Mouse (Mus musculus): ENCODE data around the gene Herc1. TPM values are rescaled to one million over a fixed set of nuclear protein-coding genes. Genes with fewer than 3 reads are reported as not detected.

Herc1 gene
- polyA plus RNA-seq, 1 experiment from 2014 or later: 49.4 TPM

GRCm38 (mm10) chr9:66448253-66448652 is 98.0 kb downstream of the Herc1 start:
- Histone ChIP-seq H3K4me1 (no peaks in the 10 kb centered on the region), H3K27ac (replicated peaks) (no peak overlapping the region), H3K9ac (replicated peaks) (no peak overlapping the region), H3K36me3 (peaks cover 51% of the 10 kb centered on the region), H3K4me3 (no peak overlapping the region), H3K27me3 (no peaks in the 10 kb centered on the region), H3K9me3 (no peaks in the 10 kb centered on the region), H3K4me2 (replicated peaks) (no peak overlapping the region)
- WGBS: 92% methylated on average over 5 of the region's 5 CpGs
- no peak for ATAC-seq (ENCODE audit: low FRiP score, low read depth)

- Histone ChIP-seq H3K9ac (replicated peaks) (no peak overlapping the region), H3K27ac (replicated peaks) (no peak overlapping the region), H3K4me2 (replicated peaks) (no peak overlapping the region), H3K27me3 (no peaks in the 10 kb centered on the region), H3K9me3 (no peaks in the 10 kb centered on the region), H3K36me3 (peaks cover 58% of the 10 kb centered on the region), H3K4me3 (no peak overlapping the region), H3K4me1 (no peaks in the 10 kb centered on the region)
- no peak for ATAC-seq (ENCODE audit: low FRiP score, low read depth)
- WGBS: 60% methylated on average over 4 of the region's 4 CpGs
These were observed 114.8 kb downstream of the Herc1 start for GRCm38 (mm10) chr9:66465087-66465486.

GRCm38 (mm10) chr9:66477785-66478184 is 127.5 kb downstream of the Herc1 start:
- H3K4me2 ChIP-seq (replicated peaks): no peak overlapping the region
- H3K9me3 ChIP-seq: no peaks in the 10 kb centered on the region
- no peak overlapping the region for H3K9ac ChIP-seq (replicated peaks)
- no peak for ATAC-seq (ENCODE audit: low FRiP score, low read depth)
- H3K36me3 ChIP-seq: peaks cover 56% of the 10 kb centered on the region
- no peaks in the 10 kb centered on the region for H3K4me1 ChIP-seq
- 90% methylated on average over 2 of the region's 2 CpGs for WGBS
- H3K27ac ChIP-seq (replicated peaks): no peak overlapping the region
- no peaks in the 10 kb centered on the region for H3K27me3 ChIP-seq
- no peak overlapping the region for H3K4me3 ChIP-seq

- Histone ChIP-seq H3K4me3 (no peak overlapping the region), H3K9ac (replicated peaks) (no peak overlapping the region), H3K27ac (replicated peaks) (no peak overlapping the region), H3K27me3 (no peaks in the 10 kb centered on the region), H3K4me2 (replicated peaks) (no peak overlapping the region), H3K36me3 (peaks cover 71% of the 10 kb centered on the region), H3K4me1 (no peaks in the 10 kb centered on the region), H3K9me3 (no peaks in the 10 kb centered on the region)
- 90% methylated on average over 3 of the region's 3 CpGs for WGBS
- ATAC-seq (ENCODE audit: low FRiP score, low read depth): no peak
These were observed 133.2 kb downstream of the Herc1 start for GRCm38 (mm10) chr9:66483429-66483828.

GRCm38 (mm10) chr9:66488786-66489185 is 138.5 kb downstream of the Herc1 start:
- Histone ChIP-seq H3K9me3 (no peaks in the 10 kb centered on the region), H3K27ac (replicated peaks) (no peak overlapping the region), H3K4me2 (replicated peaks) (no peak overlapping the region), H3K36me3 (peaks cover 86% of the 10 kb centered on the region), H3K27me3 (no peaks in the 10 kb centered on the region), H3K9ac (replicated peaks) (no peak overlapping the region), H3K4me3 (no peak overlapping the region), H3K4me1 (no peaks in the 10 kb centered on the region)
- no peak for ATAC-seq (ENCODE audit: low FRiP score, low read depth)

- H3K4me1 ChIP-seq: no peaks in the 10 kb centered on the region
- ATAC-seq (ENCODE audit: low FRiP score, low read depth): no peak
- H3K4me3 ChIP-seq: no peak overlapping the region
- H3K9ac ChIP-seq (replicated peaks): no peak overlapping the region
- no peak overlapping the region for H3K27ac ChIP-seq (replicated peaks)
- 86% methylated on average over 1 of the region's 1 CpGs for WGBS
- peaks cover 83% of the 10 kb centered on the region for H3K36me3 ChIP-seq
- H3K27me3 ChIP-seq: no peaks in the 10 kb centered on the region
- no peak overlapping the region for H3K4me2 ChIP-seq (replicated peaks)
- H3K9me3 ChIP-seq: no peaks in the 10 kb centered on the region
These were observed 142.1 kb downstream of the Herc1 start for GRCm38 (mm10) chr9:66492361-66492760.

GRCm38 (mm10) chr9:66493992-66494391 is 143.7 kb downstream of the Herc1 start:
- Histone ChIP-seq H3K27ac (replicated peaks) (no peak overlapping the region), H3K36me3 (peaks cover 85% of the 10 kb centered on the region), H3K9ac (replicated peaks) (no peak overlapping the region), H3K4me2 (replicated peaks) (no peak overlapping the region), H3K4me3 (no peak overlapping the region), H3K27me3 (no peaks in the 10 kb centered on the region), H3K4me1 (no peaks in the 10 kb centered on the region), H3K9me3 (no peaks in the 10 kb centered on the region)
- ATAC-seq (ENCODE audit: low FRiP score, low read depth): no peak

GRCm38 (mm10) chr9:66501248-66501647 is 151.0 kb downstream of the Herc1 start:
- H3K4me1 ChIP-seq: peaks cover 28% of the 10 kb centered on the region
- no peak overlapping the region for H3K9ac ChIP-seq (replicated peaks)
- H3K4me3 ChIP-seq: no peak overlapping the region
- 85% methylated on average over 2 of the region's 2 CpGs for WGBS
- no peak overlapping the region for H3K27ac ChIP-seq (replicated peaks)
- H3K27me3 ChIP-seq: no peaks in the 10 kb centered on the region
- no peaks in the 10 kb centered on the region for H3K9me3 ChIP-seq
- no peak for ATAC-seq (ENCODE audit: low FRiP score, low read depth)
- H3K4me2 ChIP-seq (replicated peaks): no peak overlapping the region
- H3K36me3 ChIP-seq: peaks cover 73% of the 10 kb centered on the region

- 83% methylated on average over 4 of the region's 4 CpGs for WGBS
- Histone ChIP-seq H3K27ac (replicated peaks) (no peak overlapping the region), H3K36me3 (peaks cover 79% of the 10 kb centered on the region)
These were observed 153.7 kb downstream of the Herc1 start for GRCm38 (mm10) chr9:66503879-66504411.

GRCm38 (mm10) chr9:66504518-66504917 is 154.3 kb downstream of the Herc1 start:
- H3K4me1 ChIP-seq: peaks cover 36% of the 10 kb centered on the region
- H3K4me3 ChIP-seq: no peak overlapping the region
- no peak overlapping the region for H3K9ac ChIP-seq (replicated peaks)
- H3K36me3 ChIP-seq: peaks cover 82% of the 10 kb centered on the region
- H3K9me3 ChIP-seq: no peaks in the 10 kb centered on the region
- no peak overlapping the region for H3K4me2 ChIP-seq (replicated peaks)
- WGBS: 88% methylated on average over 13 of the region's 13 CpGs
- ATAC-seq (ENCODE audit: low FRiP score, low read depth): no peak
- H3K27ac ChIP-seq (replicated peaks): no peak overlapping the region
- H3K27me3 ChIP-seq: no peaks in the 10 kb centered on the region

More at GRCm38 (mm10) chr9:66503879-66504411, 153.7 kb downstream of the Herc1 start:
- Histone ChIP-seq H3K4me2 (replicated peaks) (no peak overlapping the region), H3K4me3 (no peak overlapping the region), H3K4me1 (peaks cover 36% of the 10 kb centered on the region), H3K27me3 (no peaks in the 10 kb centered on the region), H3K9me3 (no peaks in the 10 kb centered on the region), H3K9ac (replicated peaks) (no peak overlapping the region)
- ATAC-seq (ENCODE audit: low FRiP score, low read depth): no peak

GRCm38 (mm10) chr9:66505141-66505917 is 155.1 kb downstream of the Herc1 start:
- Histone ChIP-seq H3K9ac (replicated peaks) (no peak overlapping the region), H3K36me3 (peaks cover 79% of the 10 kb centered on the region), H3K27me3 (no peaks in the 10 kb centered on the region), H3K4me3 (no peak overlapping the region), H3K27ac (replicated peaks) (peak overlapping the region; percentile 67), H3K4me2 (replicated peaks) (no peak overlapping the region), H3K4me1 (peaks cover 40% of the 10 kb centered on the region), H3K9me3 (no peaks in the 10 kb centered on the region)
- 58% methylated on average over 9 of the region's 9 CpGs for WGBS
- no peak for ATAC-seq (ENCODE audit: low FRiP score, low read depth)

- Histone ChIP-seq H3K4me3 (no peak overlapping the region), H3K9me3 (no peaks in the 10 kb centered on the region), H3K9ac (replicated peaks) (peak overlapping the region; percentile 24; the same call in 1 of the 2 replicates), H3K27me3 (no peaks in the 10 kb centered on the region), H3K36me3 (peaks cover 73% of the 10 kb centered on the region), H3K27ac (replicated peaks) (peak overlapping the region; percentile 67), H3K4me1 (peaks cover 47% of the 10 kb centered on the region), H3K4me2 (replicated peaks) (no peak overlapping the region)
- ATAC-seq (ENCODE audit: low FRiP score, low read depth): peak; percentile 27; the same call in 1 of the 2 replicates
- 17% methylated on average over 4 of the region's 4 CpGs for WGBS
These were observed 155.8 kb downstream of the Herc1 start for GRCm38 (mm10) chr9:66506011-66506410.

All from midbrain, embryonic 12.5 days (tissue).